Mouse (Mus musculus): ENCODE data around the gene Tescl. TPM values are rescaled to one million over a fixed set of nuclear protein-coding genes. Genes with fewer than 3 reads are reported as not detected.

Gene Tescl
- total and polyA plus RNA-seq, 3 experiments, result not detected

DNA sequence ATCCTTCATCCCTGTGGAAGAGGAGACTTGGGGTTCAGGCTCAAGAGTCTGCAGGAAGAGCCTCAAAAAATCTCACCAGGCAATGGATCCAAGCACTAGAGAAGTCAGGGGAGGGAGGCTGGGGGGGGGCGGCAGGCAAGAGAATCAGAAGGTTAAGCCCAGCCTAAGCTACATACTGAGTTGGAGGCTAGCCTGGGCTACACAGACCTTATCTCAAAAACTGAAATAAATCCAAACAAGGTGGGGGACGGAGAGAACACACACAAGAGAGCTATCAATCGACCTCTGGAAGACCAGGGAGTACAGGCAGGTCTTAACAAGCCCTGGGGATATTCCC is 38.0 kb upstream of the Tescl start:
- Histone ChIP-seq H3K4me1 (ENCODE audit: control insufficient read depth in 1 of 2, insufficient read depth in 2 of 2, low read length in 2 of 2) (peaks cover 19 to 60% of the 10 kb centered on the region in 2 experiments), H3K9me3 (replicated peaks; ENCODE audit: insufficient read depth, low read length) (no peaks in the 10 kb centered on the region), H3K79me2 (ENCODE audit: control insufficient read depth, insufficient read depth, low read length, poor library complexity) (peaks cover 45% of the 10 kb centered on the region), H3K9ac (ENCODE audit: control insufficient read depth, low read depth, low read length, poor library complexity, severe bottlenecking) (peak overlapping the region; percentile 95), H3K36me3 (ENCODE audit: control insufficient read depth in 1 of 2, insufficient read depth in 2 of 2, low read length in 2 of 2) (peaks cover 2 to 24% of the 10 kb centered on the region in 2 experiments), H3K27me3 (ENCODE audit: control insufficient read depth in 1 of 2, insufficient read depth in 2 of 2, low read length in 2 of 2) (no peaks in the 10 kb centered on the region), H3K4me3 (ENCODE audit: control insufficient read depth in 1 of 2, insufficient read depth in 1 of 2, low read depth in 2 of 2, low read length in 2 of 2) (peak overlapping the region; percentile 74 to 90), H3K27ac (ENCODE audit: control insufficient read depth, low read depth, low read length) (peak overlapping the region; percentile 97)
- no peak for DNase-seq (ENCODE audit: low read depth, low spot score)
- TF ChIP-seq GATA1 (IDR thresholded peaks at IDR 0.05; ENCODE audit: low read depth, low read length) (no peak), USF1 (IDR thresholded peaks at IDR 0.05; ENCODE audit: low read depth, low read length) (no peak), MAZ (IDR thresholded peaks at IDR 0.05; ENCODE audit: low read depth, low read length) (0 out of 2 replicates have a peak, but pooled peaks have one; percentile 11), HCFC1 (IDR thresholded peaks at IDR 0.05; ENCODE audit: low read depth, low read length) (no peak), NELFE (IDR thresholded peaks at IDR 0.05; ENCODE audit: low read depth, low read length) (no peak), MEF2A (IDR thresholded peaks at IDR 0.05; ENCODE audit: extremely low read depth, insufficient replicate concordance, low read depth, low read length, poor library complexity, severe bottlenecking) (no peak), KAT2A (conservative IDR thresholded peaks at IDR 0.05; ENCODE audit: low read depth, low read length) (no peak), E2F4 (IDR thresholded peaks at IDR 0.05; ENCODE audit: borderline replicate concordance, low read depth, low read length) (no peak), SIN3A (IDR thresholded peaks at IDR 0.05; ENCODE audit: low read length) (no peak; the same call in 1 of the 2 replicates), ZMIZ1 (IDR thresholded peaks at IDR 0.05; ENCODE audit: low read depth, low read length) (no peak), GABPA (IDR thresholded peaks at IDR 0.05; ENCODE audit: low read depth, low read length) (no peak), CHD1 (IDR thresholded peaks at IDR 0.05; ENCODE audit: low read depth, low read length) (peak; percentile 40; the same call in 1 of the 2 replicates), UBTF (IDR thresholded peaks at IDR 0.05; ENCODE audit: borderline replicate concordance, insufficient read depth, low read depth, low read length) (no peak), ZKSCAN1 (IDR thresholded peaks at IDR 0.05; ENCODE audit: low read depth, low read length) (no peak), TAL1 (IDR thresholded peaks at IDR 0.05; ENCODE audit: low read length) (no peak), MYB (IDR thresholded peaks at IDR 0.05; ENCODE audit: low read depth, low read length) (no peak), BHLHE40 (IDR thresholded peaks at IDR 0.05; ENCODE audit: borderline replicate concordance, low read depth, low read length) (no peak), EP300 (IDR thresholded peaks at IDR 0.05; ENCODE audit: low read depth in 1 of 2, low read length in 2 of 2) (no peak)

DNA sequence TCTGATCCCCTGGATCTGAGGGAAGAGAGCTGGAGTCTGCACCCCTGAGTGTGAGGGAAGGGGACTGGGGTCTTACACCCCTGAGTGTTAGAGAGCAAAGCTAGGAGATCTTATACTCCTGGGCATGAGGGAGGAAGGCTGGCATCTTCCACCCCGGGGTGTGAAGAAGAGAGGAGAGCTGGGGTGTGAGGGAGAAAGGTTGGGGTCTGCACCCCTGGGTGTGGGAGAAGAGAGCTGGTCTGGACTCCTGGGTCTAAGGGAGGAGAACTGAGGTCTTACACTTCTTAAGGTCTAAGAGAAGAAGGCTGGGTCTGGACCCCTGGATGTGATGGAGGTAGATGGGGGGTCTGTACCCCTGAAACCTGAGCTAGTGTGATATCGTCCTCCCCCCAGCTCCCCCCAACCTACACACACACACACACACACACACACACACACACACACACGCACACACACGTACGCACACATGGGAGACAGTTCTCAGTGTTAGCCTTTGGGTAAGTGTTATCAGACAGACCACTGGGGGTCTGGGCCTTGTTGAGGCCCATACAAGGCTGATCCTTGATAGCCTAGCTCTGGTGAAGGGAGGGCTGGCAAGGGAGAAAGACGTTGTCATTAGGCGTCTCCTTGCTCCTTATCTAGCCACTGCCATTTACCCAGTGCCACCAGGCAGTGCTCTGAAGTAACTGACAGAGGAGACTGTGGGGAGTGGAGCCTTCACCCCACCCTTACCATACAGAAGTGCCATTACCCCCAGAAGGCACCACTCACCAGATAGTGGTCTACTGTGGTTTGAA is 37.5 kb upstream of the Tescl start:
- Histone ChIP-seq H3K4me1 (ENCODE audit: control insufficient read depth in 1 of 2, insufficient read depth in 2 of 2, low read length in 2 of 2) (peaks cover 14 to 58% of the 10 kb centered on the region in 2 experiments), H3K9ac (ENCODE audit: control insufficient read depth, low read depth, low read length, poor library complexity, severe bottlenecking) (peak overlapping the region; percentile 95)
- TF ChIP-seq SIN3A (IDR thresholded peaks at IDR 0.05; ENCODE audit: low read length), result peak; percentile 80
- peak; percentile 75 for TF ChIP-seq TAL1 (IDR thresholded peaks at IDR 0.05; ENCODE audit: low read length)
- no peak for TF ChIP-seq NRF1 (IDR thresholded peaks at IDR 0.05; ENCODE audit: insufficient read depth, low read depth, low read length, poor library complexity, severe bottlenecking)
- peak; percentile 82 for TF ChIP-seq ETS1 (IDR thresholded peaks at IDR 0.05; ENCODE audit: low read depth, low read length)
- TF ChIP-seq NELFE (IDR thresholded peaks at IDR 0.05; ENCODE audit: low read depth, low read length), result peak; percentile 63
- peak; percentile 84 for TF ChIP-seq MYB (IDR thresholded peaks at IDR 0.05; ENCODE audit: low read depth, low read length)
- peak; percentile 74 to 91 for TF ChIP-seq EP300 (IDR thresholded peaks at IDR 0.05; ENCODE audit: low read depth in 1 of 2, low read length in 2 of 2)
- peak; percentile 67; the same call in 1 of the 2 replicates for TF ChIP-seq POLR2AphosphoS2 (IDR thresholded peaks at IDR 0.05; ENCODE audit: low read length)
- TF ChIP-seq CHD1 (IDR thresholded peaks at IDR 0.05; ENCODE audit: low read depth, low read length), result no peak; the same call in 1 of the 2 replicates
- peak in 1 of 2 experiments; percentile 89; a peak in 3 of 4 replicates for TF ChIP-seq POLR2A (IDR thresholded peaks at IDR 0.05; ENCODE audit: control insufficient read depth in 1 of 2, insufficient read depth in 1 of 2, low read depth in 1 of 2, low read length in 2 of 2, poor library complexity in 1 of 2)
- no peak for TF ChIP-seq JUND (IDR thresholded peaks at IDR 0.05; ENCODE audit: low read depth, low read length)
- TF ChIP-seq RAD21 (IDR thresholded peaks at IDR 0.05; ENCODE audit: low read depth, low read length), result no peak
- TF ChIP-seq GATA1 (IDR thresholded peaks at IDR 0.05; ENCODE audit: low read depth, low read length), result peak; percentile 90
- no peak for TF ChIP-seq MAFK (IDR thresholded peaks at IDR 0.05; ENCODE audit: borderline replicate concordance, low read depth, low read length)
- peak; percentile 21; the same call in 1 of the 2 replicates for TF ChIP-seq MYC (IDR thresholded peaks at IDR 0.05; ENCODE audit: low read depth, low read length)
- no peak for TF ChIP-seq ELF1 (IDR thresholded peaks at IDR 0.05; ENCODE audit: low read depth, low read length)
- TF ChIP-seq KAT2A (conservative IDR thresholded peaks at IDR 0.05; ENCODE audit: low read depth, low read length), result no peak
- TF ChIP-seq POLR2AphosphoS5 (IDR thresholded peaks at IDR 0.05; ENCODE audit: borderline replicate concordance, low read depth, low read length), result peak; percentile 77; the same call in 1 of the 2 replicates

More for the DNA sequence above, 37.5 kb upstream of the Tescl start:
- Histone ChIP-seq H3K27ac (ENCODE audit: control insufficient read depth, low read depth, low read length) (peak overlapping the region; percentile 97), H3K27me3 (ENCODE audit: control insufficient read depth in 1 of 2, insufficient read depth in 2 of 2, low read length in 2 of 2) (no peaks in the 10 kb centered on the region), H3K36me3 (ENCODE audit: control insufficient read depth in 1 of 2, insufficient read depth in 2 of 2, low read length in 2 of 2) (peaks cover 2 to 19% of the 10 kb centered on the region in 2 experiments), H3K9me3 (replicated peaks; ENCODE audit: insufficient read depth, low read length) (no peaks in the 10 kb centered on the region), H3K79me2 (ENCODE audit: control insufficient read depth, insufficient read depth, low read length, poor library complexity) (peaks cover 45% of the 10 kb centered on the region), H3K4me3 (ENCODE audit: control insufficient read depth in 1 of 2, insufficient read depth in 1 of 2, low read depth in 2 of 2, low read length in 2 of 2) (peak overlapping the region; percentile 74 to 90)
- DNase-seq (ENCODE audit: low read depth, low spot score), result peak; percentile 91

Data from MEL (cell line).